Mouse (Mus musculus) heart, postnatal 0 days (tissue): ENCODE data around the gene Bckdhb. TPM values are rescaled to one million over a fixed set of nuclear protein-coding genes. Genes with fewer than 3 reads are reported as not detected.

Experiments
- ATAC-seq: fragments of 200-750 bp; cut with Nextera tagmentation; 2 replicates; pipeline ENCODE4 v1.8.0; 2017; ENCODE audit warnings: low read depth, moderate number of reproducible peaks, moderate library complexity; ENCODE audit not compliant: insufficient read depth
- DNase-seq: peaks from one replicate; pipeline ENCODE4 v3.0.0-alpha.2; 2016; ENCODE audit warnings: low spot score
- H3K27ac ChIP-seq: fragments of 300-500 bp; sonication (generic); 2 replicates; pipeline ENCODE4 v1.5.1; 2014; ENCODE audit warnings: low read depth, mild to moderate bottlenecking
- H3K27me3 ChIP-seq: fragments of 300-500 bp; sonication (generic); 2 replicates; pipeline ENCODE4 v1.6.1; 2014; ENCODE audit warnings: low read length, mixed read lengths; ENCODE audit not compliant: control insufficient read depth, insufficient read depth
- H3K36me3 ChIP-seq: fragments of 300-500 bp; sonication (generic); replicated peaks from 2 replicates; pipeline ENCODE4 v1.6.1; 2014; ENCODE audit warnings: low read length, mixed read lengths; ENCODE audit not compliant: control insufficient read depth, insufficient read depth
- H3K4me1 ChIP-seq: fragments of 300-500 bp; sonication (generic); 2 replicates; pipeline ENCODE4 v1.6.1; 2014; ENCODE audit warnings: antibody characterized with exemption; ENCODE audit not compliant: control insufficient read depth, insufficient read depth
- H3K4me2 ChIP-seq: fragments of 300-500 bp; sonication (generic); 2 replicates; pipeline ENCODE4 v1.6.1; 2014; ENCODE audit warnings: low read depth, mild to moderate bottlenecking, low read length, moderate library complexity
- H3K4me3 ChIP-seq: fragments of 300-500 bp; sonication (generic); 2 replicates; pipeline ENCODE4 v1.5.1; 2014; ENCODE audit warnings: low read depth, low read length
- H3K9ac ChIP-seq: fragments of 300-500 bp; sonication (generic); replicated peaks from 2 replicates; pipeline ENCODE4 v1.6.1; 2014; ENCODE audit warnings: low read depth, low read length, mixed read lengths
- H3K9me3 ChIP-seq: fragments of 300-500 bp; sonication (generic); replicated peaks from 2 replicates; pipeline ENCODE4 v1.6.1; 2016; ENCODE audit warnings: low read length; ENCODE audit not compliant: control insufficient read depth
- CTCF ChIP-seq: IDR thresholded peaks from 2 replicates; pipeline ENCODE4 v1.5.1; 2016; ENCODE audit warnings: antibody characterized with exemption, control low read depth, low read depth
- EP300 ChIP-seq: IDR thresholded peaks from 2 replicates; pipeline ENCODE4 v1.6.1; 2016; ENCODE audit warnings: antibody characterized with exemption, low read depth
- WGBS: fragments of 180-500 bp; shearing (Covaris S2); extraction: QIAGEN DNeasy Blood & Tissue Kit; methylation state at CpG from one replicate; pipeline ENCODE4 v1.1.7; 2014; 5-methylcytosine and 5-hydroxymethylcytosine counted together
- polyA plus RNA-seq: library from polyadenylated mRNA; unstranded; fragments of >200 nt; fragmentation: Nextera tagmentation; extraction: Ambion mirVana; gene quantifications from 2 replicates; pipeline ENCODE4 v1.2.1, GENCODE M21; 2015
- total RNA-seq: library from RNA; depleted of rRNA; stranded (reverse); fragments of >200 nt; gene quantifications from 2 replicates; pipeline ENCODE4 v1.2.3, GENCODE M21; 2014; ENCODE audit warnings: low replicate concordance

Gene Bckdhb
- total and polyA plus RNA-seq, 2 experiments from 2014 or later: 40.5 to 89.5 TPM

DNA sequence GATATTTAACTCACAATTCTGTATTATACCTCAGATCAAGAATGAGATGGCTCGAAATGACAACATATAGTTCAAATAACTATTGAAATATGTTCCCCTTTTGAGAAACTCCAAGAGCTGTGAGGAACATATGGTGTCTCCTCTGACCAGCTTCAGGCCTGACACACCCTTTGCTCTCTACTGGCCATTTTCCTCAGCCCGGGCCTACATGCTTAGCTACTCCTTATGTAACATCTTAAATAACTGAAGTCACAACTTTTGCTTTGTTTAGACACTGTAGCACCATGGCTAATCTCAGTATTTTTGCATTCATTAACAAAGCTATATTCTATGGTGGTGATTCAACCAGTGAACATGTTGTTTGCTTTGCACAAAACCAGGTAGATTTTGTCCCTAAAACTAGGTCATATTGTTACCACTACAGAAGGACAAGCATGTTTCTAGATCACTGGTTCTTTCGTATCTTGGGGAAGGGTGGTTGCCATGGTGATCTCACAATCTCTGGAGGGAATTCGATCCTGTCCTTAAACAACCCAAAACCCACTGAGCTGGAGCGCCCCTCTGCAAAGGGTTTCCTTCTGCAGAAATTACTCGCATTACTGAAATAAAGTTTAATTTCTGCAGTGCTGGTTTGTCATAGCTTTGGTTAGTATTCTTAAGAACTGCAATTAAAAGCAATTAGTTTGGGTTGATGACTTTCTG, 185.0 kb downstream of the Bckdhb start:
- Histone ChIP-seq H3K36me3 (no peaks in the 10 kb centered on the region), H3K27ac (peak overlapping the region; percentile 27; the same call in 1 of the 2 replicates), H3K4me1 (peaks cover 14% of the 10 kb centered on the region; the same call in 1 of the 2 replicates), H3K9me3 (no peaks in the 10 kb centered on the region), H3K27me3 (no peaks in the 10 kb centered on the region), H3K4me3 (no peak overlapping the region), H3K4me2 (no peak overlapping the region), H3K9ac (no peak overlapping the region)
- TF ChIP-seq CTCF (no peak), EP300 (no peak)
- 69% methylated on average over 6 of the region's 6 CpGs for WGBS
- DNase-seq (no peak), ATAC-seq (no peak)

DNA sequence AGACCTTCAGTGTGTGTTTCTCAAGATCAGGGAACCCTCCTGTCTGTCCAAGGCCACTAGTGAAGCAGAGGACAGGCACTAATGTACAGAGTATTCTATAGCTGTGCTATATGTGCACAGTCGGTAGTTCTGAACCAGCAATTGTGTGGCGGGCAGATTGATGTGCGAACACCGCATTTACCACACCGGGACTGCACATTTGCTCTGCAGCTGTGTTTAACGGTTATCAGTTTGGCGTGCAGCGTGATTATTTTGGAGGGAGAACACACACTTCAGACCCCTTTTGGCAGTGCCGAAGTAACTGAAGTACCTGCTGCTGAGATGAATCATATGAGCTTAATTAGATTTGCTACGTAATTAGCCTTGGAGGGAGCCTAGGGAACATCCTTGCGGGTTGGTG, 185.7 kb downstream of the Bckdhb start:
- Histone ChIP-seq H3K27ac (peak overlapping the region; percentile 27; the same call in 1 of the 2 replicates), H3K4me1 (peaks cover 14% of the 10 kb centered on the region; the same call in 1 of the 2 replicates), H3K4me3 (peak overlapping the region; percentile 26), H3K9me3 (no peaks in the 10 kb centered on the region), H3K27me3 (no peaks in the 10 kb centered on the region), H3K9ac (no peak overlapping the region), H3K36me3 (no peaks in the 10 kb centered on the region), H3K4me2 (peak overlapping the region; percentile 47)
- ATAC-seq (peak; percentile 78), DNase-seq (peak; percentile 38)
- 51% methylated on average over 11 of the region's 11 CpGs for WGBS
- TF ChIP-seq EP300 (no peak), CTCF (no peak)

DNA sequence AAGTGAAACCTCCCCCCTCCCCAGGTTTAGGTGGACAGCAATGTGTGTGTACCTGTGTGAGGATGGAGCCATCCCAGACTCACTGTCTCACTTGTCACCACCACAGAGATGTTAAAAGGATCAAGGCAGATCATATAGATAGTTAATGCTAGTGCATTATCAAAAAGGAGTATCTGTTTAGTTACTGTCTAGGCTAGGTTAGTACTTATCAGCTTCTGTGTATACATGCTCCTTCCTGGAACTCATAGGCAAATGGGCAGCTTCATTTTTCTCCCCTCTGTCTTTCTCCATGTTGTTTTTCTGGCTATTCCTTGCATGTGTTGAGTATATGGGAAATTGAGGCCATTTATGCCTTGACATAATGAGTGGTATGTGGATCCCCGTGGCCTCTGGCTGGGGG, 187.4 kb downstream of the Bckdhb start:
- no peak for DNase-seq
- no peak overlapping the region for H3K27ac ChIP-seq
- TF ChIP-seq CTCF (no peak), EP300 (no peak)
- no peak overlapping the region for H3K9ac ChIP-seq
- no peak overlapping the region for H3K4me2 ChIP-seq
- peaks cover 14% of the 10 kb centered on the region; the same call in 1 of the 2 replicates for H3K4me1 ChIP-seq
- H3K36me3 ChIP-seq: no peaks in the 10 kb centered on the region
- no peak overlapping the region for H3K4me3 ChIP-seq
- no peaks in the 10 kb centered on the region for H3K9me3 ChIP-seq
- no peak for ATAC-seq
- H3K27me3 ChIP-seq: no peaks in the 10 kb centered on the region
- 29% methylated on average over 1 of the region's 1 CpGs for WGBS

GRCm38 (mm10) chr9:84112842-84113568, 188.1 kb downstream of the Bckdhb start:
- H3K9me3 ChIP-seq: no peaks in the 10 kb centered on the region
- DNase-seq (no peak), ATAC-seq (no peak)
- H3K4me2 ChIP-seq: peak overlapping the region; percentile 21; the same call in 1 of the 2 replicates
- no peaks in the 10 kb centered on the region for H3K36me3 ChIP-seq
- H3K27ac ChIP-seq: no peak overlapping the region
- 38% methylated on average over 12 of the region's 12 CpGs for WGBS
- TF ChIP-seq EP300: no peak
- TF ChIP-seq CTCF: no peak
- no peak overlapping the region for H3K4me3 ChIP-seq
- no peak overlapping the region for H3K9ac ChIP-seq
- H3K4me1 ChIP-seq: peaks cover 14% of the 10 kb centered on the region; the same call in 1 of the 2 replicates
- H3K27me3 ChIP-seq: no peaks in the 10 kb centered on the region

GRCm38 (mm10) chr9:84114254-84114653, 189.3 kb downstream of the Bckdhb start:
- ATAC-seq: no peak
- DNase-seq: no peak
- H3K9me3 ChIP-seq: no peaks in the 10 kb centered on the region
- peaks cover 14% of the 10 kb centered on the region; the same call in 1 of the 2 replicates for H3K4me1 ChIP-seq
- H3K36me3 ChIP-seq: no peaks in the 10 kb centered on the region
- peak overlapping the region; percentile 39 for H3K4me2 ChIP-seq
- no peak overlapping the region for H3K27ac ChIP-seq
- H3K4me3 ChIP-seq: peak overlapping the region; percentile 4; the same call in 1 of the 2 replicates
- TF ChIP-seq CTCF: no peak
- no peak for TF ChIP-seq EP300
- H3K27me3 ChIP-seq: no peaks in the 10 kb centered on the region
- no peak overlapping the region for H3K9ac ChIP-seq
- WGBS: 70% methylated on average over 13 of the region's 13 CpGs
